Mouse (Mus musculus) spleen, adult 2 months (tissue): ENCODE results near the gene Gpr152.

Experiments
- CTCF ChIP-seq: fragments of 200-500 bp; IDR thresholded peaks from 2 replicates; pipeline ENCODE4 v1.5.1; 2011; ENCODE audit warnings: mild to moderate bottlenecking, inconsistent platforms; ENCODE audit not compliant: insufficient read depth, insufficient read length, insufficient replicate concordance; ENCODE audit errors: extremely low read depth
- POLR2A ChIP-seq: fragments of 200-500 bp; IDR thresholded peaks from 2 replicates; pipeline ENCODE4 v1.6.1; 2011; ENCODE audit warnings: low read depth, low read length, inconsistent platforms

- no peak for TF ChIP-seq CTCF
- TF ChIP-seq POLR2A, result no peak
Observed at GRCm38 (mm10) chr19:4115144-4115543, 24.4 kb upstream of the Gpr152 start.
